Mouse (Mus musculus) heart, adult 9 months (tissue): ENCODE measurements around the gene Glis3.

Source experiments
- DNase-seq, 2 experiments: peaks; one replicate each; pipeline ENCODE4 v3.0.0; 2022; ENCODE audit warnings: low spot score in 2 of 2

Gene Glis3

GRCm38 (mm10) chr19:28679776-28680391 lies at the start of gene Glis3:
Gene Glis3 (minus strand): TSS chr19:28680077.
- DNase-seq = peak; percentile 59 to 68

GRCm38 (mm10) chr19:28726161-28726880 lies 46.4 kb upstream of the Glis3 start:
- peak; percentile 13 to 68 for DNase-seq

- DNase-seq = no peak
Observed at GRCm38 (mm10) chr19:28724641-28725040, 44.8 kb upstream of the Glis3 start.

- no peak for DNase-seq
Observed at GRCm38 (mm10) chr19:28722626-28723025, 42.7 kb upstream of the Glis3 start.

GRCm38 (mm10) chr19:28721834-28722233 lies 42.0 kb upstream of the Glis3 start:
- no peak for DNase-seq

GRCm38 (mm10) chr19:28720016-28720415 lies 40.1 kb upstream of the Glis3 start:
- DNase-seq = no peak

GRCm38 (mm10) chr19:28714674-28715073 lies 34.8 kb upstream of the Glis3 start:
- peak; percentile 1 for DNase-seq

- no peak for DNase-seq
Observed at GRCm38 (mm10) chr19:28697718-28698117, 17.8 kb upstream of the Glis3 start.

GRCm38 (mm10) chr19:28686398-28686797 lies 6.5 kb upstream of the Glis3 start:
- DNase-seq = no peak

- DNase-seq = no peak
Observed at GRCm38 (mm10) chr19:28685484-28685883, 5.6 kb upstream of the Glis3 start.

GRCm38 (mm10) chr19:28684347-28684746 lies 4.5 kb upstream of the Glis3 start:
- DNase-seq = no peak

GRCm38 (mm10) chr19:28683346-28683745 lies 3.5 kb upstream of the Glis3 start:
- no peak for DNase-seq

GRCm38 (mm10) chr19:28679291-28679775 lies 544 bp downstream of the Glis3 start:
- DNase-seq = peak in 1 of 2 experiments; percentile 2

GRCm38 (mm10) chr19:28678646-28679270 lies 1.1 kb downstream of the Glis3 start:
- peak in 1 of 2 experiments; percentile 3 for DNase-seq

GRCm38 (mm10) chr19:28677728-28678438 lies 2.0 kb downstream of the Glis3 start:
- peak; percentile 39 to 47 for DNase-seq

GRCm38 (mm10) chr19:28677045-28677727 lies 2.7 kb downstream of the Glis3 start:
- DNase-seq = peak in 1 of 2 experiments; percentile 56

- DNase-seq = peak; percentile 43 to 78
Observed at GRCm38 (mm10) chr19:28663781-28664180, 16.1 kb downstream of the Glis3 start.

GRCm38 (mm10) chr19:28663148-28663547 lies 16.7 kb downstream of the Glis3 start:
- peak in 1 of 2 experiments; percentile 3 for DNase-seq

GRCm38 (mm10) chr19:28662474-28662873 lies 17.4 kb downstream of the Glis3 start:
- no peak for DNase-seq

GRCm38 (mm10) chr19:28660912-28661311 lies 19.0 kb downstream of the Glis3 start:
- no peak for DNase-seq

GRCm38 (mm10) chr19:28657686-28658195 lies 22.1 kb downstream of the Glis3 start:
- DNase-seq = no peak
